Mouse (Mus musculus) embryo, embryonic 11.5 days (tissue): ENCODE results near the gene Slc19a2.
A peak's percentile ranks its signal among the peaks of the same experiment; 100 is the strongest.

Experiments
- DNase-seq: peaks from one replicate; pipeline ENCODE4 v3.0.0-alpha.2; 2012; ENCODE audit warnings: low read depth, low spot score

The Slc19a2 gene

GRCm38 (mm10) chr1:164252551-164252950, 3.7 kb downstream of the Slc19a2 start:
- no peak for DNase-seq

DNA sequence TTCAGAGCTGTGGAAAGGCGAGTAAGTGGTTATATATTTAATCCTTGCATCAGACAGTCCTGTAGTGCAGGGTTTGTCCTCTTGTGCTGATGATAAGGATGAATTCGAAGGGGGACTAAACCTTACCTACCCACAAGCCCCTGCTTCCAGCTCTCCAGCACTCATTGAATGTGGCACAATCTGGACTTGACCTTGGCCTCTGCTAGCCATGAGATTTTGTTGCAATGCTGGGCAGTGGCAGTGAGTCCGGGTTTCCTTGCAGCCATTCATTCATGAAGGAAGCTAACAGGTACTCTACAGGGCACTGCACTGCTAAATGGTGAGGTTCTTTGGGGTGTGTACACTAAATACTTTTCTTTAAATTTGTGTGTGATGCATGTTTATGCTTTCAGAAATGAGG, 6.0 kb downstream of the Slc19a2 start:
- no peak for DNase-seq

GRCm38 (mm10) chr1:164260171-164261028, 11.6 kb downstream of the Slc19a2 start:
- DNase-seq = no peak

DNA sequence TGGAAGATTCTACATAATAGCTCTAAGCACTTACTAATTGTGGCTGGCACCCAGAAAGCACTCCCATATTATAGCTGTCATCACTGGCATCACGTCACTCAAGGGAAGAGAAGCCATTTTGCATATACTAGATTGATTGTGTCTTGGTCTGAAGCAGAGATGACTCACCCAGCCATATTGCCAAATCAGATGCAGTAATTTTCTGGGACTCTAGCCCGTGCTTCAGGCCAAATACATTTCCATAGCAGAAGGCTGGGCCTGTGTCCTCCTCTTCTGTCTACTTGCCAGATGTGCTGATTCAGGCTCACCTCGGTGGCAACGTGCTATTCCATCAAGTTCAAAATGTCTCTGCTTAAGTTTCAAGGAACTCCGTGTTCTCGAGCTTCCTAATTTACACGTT, 12.7 kb downstream of the Slc19a2 start:
- DNase-seq = no peak

GRCm38 (mm10) chr1:164270941-164271340, 22.1 kb downstream of the Slc19a2 start:
- DNase-seq = no peak

- DNase-seq = peak; percentile 13
These were observed 24.8 kb downstream of the Slc19a2 start for GRCm38 (mm10) chr1:164273659-164274058.

DNA sequence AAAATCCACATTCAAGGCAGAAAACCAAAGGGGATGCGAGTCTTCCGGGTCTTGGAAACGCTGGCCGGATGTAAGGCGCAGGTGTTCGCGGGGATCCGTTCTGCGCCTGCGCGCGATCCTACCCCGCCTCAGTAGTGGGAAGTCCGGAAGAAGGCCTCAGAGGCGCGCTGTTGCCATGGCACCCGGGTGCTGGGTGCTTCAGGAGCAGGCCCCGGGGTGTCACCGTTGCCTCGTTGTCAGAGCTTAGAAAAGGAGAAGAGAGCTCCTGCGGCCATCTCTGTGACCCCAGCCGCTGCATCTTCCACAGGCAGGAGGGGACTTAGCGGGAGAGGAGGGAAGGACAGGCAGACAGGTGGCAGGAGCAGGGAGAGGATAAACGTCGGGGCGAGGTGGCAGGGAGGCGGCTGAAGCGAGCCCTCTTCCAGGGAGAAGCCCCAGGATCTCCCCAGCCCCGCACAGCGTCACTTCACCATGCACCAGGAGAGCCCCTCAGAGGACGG, 26.7 kb downstream of the Slc19a2 start, which contains the start of gene Ccdc181:
Gene Ccdc181 (plus strand): TSS at position 131 of the 500 bp plus-strand sequence.
- DNase-seq = peak; percentile 89

- no peak for DNase-seq
These were observed 27.7 kb downstream of the Slc19a2 start for GRCm38 (mm10) chr1:164276552-164276951.

- no peak for DNase-seq
These were observed 30.5 kb downstream of the Slc19a2 start for GRCm38 (mm10) chr1:164279332-164279731.

GRCm38 (mm10) chr1:164284007-164284406, 35.2 kb downstream of the Slc19a2 start:
- DNase-seq = no peak

- no peak for DNase-seq
These were observed 38.6 kb downstream of the Slc19a2 start for GRCm38 (mm10) chr1:164287406-164287805.

- DNase-seq = no peak
These were observed 43.2 kb downstream of the Slc19a2 start for GRCm38 (mm10) chr1:164292040-164292439.

DNA sequence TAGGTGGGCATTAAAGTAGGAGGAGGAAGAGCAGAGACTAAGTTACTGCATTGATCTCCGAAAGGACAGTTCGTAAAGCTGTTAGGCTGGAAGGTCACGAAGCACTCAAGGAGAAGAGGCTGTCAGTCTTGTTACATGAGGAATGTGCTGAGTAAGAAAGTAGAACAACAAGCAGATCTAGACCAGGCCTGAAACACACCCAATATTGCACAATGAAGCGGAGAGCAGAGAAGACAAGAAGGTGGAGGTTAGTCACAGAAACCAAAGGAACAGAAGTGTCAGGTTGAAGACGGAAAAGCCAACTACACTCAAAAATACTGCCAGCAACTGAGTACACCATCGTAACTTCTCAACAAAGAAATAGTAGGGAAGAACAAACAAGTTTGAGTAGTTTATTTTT, 45.2 kb downstream of the Slc19a2 start:
- no peak for DNase-seq

DNA sequence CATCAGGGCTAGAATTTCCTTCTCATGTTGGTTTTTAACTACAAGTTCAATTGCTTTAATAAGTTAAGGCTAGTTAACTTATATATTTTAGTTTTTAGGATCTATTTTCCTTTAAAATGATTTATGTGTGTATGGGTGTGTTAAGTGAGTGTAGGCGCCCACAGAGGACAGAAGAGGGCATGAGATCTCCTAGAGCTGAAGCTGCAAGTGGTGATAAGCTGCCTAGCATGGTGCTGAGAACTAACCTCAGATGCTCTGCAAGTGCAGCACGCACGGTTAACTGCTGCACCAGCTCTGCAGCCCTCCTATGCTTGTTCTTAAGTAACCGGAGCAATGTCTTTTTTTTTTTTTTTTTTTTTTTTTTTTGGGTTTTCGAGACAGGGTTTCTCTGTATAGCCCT, 47.6 kb downstream of the Slc19a2 start:
- no peak for DNase-seq

DNA sequence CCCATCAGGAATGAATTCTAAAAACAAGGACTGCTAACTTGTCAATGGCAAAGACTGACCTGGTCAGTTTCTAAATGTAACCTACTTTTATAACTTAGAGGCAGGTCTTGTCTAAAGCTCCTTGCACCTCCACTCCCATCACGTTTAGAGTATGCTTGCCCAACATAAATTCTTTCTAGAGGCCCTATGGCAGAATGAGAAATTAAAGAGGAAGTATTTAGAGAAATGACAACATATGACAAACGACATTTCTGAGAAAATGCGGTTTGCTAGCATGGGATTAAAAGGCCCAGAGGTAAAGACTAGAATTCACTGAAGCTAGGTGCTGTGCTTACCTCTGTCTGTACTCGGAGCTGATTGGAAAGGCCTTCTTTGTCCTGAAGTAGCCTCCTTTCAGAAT, 53.1 kb downstream of the Slc19a2 start:
- DNase-seq = no peak

DNA sequence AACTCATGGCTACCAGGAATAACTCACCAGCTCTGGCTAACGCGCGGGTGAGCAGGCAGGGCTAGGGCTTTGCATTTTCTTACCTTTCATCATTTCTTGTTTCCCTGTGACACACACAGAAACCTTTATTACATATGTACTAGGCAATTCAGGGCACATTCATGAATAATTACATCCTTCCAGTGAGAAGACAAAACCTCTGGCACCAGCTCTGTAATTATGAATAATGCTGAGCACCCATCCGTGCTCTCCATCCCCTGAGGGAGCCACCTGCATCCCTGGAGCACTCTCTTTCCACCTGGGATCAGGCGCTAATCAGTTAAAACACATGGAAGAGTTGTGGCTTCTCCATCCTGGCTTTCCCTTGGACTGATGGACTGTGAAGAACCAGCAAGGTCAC, 55.0 kb downstream of the Slc19a2 start, which contains the start of gene Nme7:
Gene Nme7 (plus strand): TSS at position 301 of the 400 bp plus-strand sequence.
- no peak for DNase-seq

DNA sequence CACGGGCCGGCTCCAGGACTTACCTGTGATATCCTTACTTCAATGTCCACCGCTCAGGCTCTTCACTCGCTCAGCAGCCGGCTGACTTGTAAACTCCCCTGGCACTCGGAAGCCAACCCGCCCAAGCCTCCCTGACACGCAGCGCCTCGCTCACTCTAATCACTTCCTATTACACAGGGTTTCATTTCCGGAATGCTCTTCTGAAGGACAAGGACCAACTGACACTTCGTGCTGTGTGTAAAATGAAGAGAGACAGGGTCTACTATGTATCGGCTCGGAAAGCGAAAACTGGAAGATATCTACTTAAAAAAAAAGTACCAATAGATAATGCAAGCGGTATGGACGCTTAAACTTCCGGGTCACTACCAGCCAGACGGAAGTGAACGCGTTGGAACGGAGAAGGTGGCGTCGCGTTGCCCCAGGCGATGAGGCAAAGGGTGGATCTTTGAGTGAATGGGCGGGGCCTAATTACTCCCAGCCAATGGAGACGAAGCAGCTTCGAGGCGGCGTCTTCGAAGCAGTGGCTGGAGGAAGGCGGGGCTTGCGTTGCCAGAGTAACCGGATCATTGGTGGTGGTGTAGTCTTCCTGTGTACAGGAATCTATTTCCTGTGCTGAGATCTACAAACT, 58.4 kb downstream of the Slc19a2 start, which contains the start of gene Blzf1:
Gene Blzf1 (minus strand): TSS at position 366 of the 628 bp plus-strand sequence.
- DNase-seq = peak; percentile 96

- DNase-seq = no peak
These were observed 59.1 kb downstream of the Slc19a2 start for GRCm38 (mm10) chr1:164307922-164308321.

DNA sequence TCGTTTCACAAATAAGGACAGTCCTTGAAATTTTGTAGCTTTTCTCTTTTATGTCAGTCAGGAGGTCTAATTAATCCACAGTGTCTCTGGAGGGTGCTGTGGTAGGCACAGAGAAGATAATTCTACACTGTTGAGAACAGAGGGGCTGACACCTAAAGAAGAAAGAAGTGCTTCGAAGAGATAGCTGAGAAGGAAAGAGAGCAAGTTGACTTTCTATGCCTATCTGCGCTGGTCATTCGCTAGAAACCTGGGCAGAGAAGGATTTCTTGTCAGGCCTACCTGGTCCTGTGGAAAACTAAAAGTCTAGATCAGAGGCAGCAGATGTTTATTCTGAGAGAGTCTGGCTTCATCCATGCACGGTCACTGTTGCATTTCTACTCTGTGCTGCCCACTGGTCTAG, 65.2 kb downstream of the Slc19a2 start:
- no peak for DNase-seq
